Mouse (Mus musculus) skeletal muscle tissue, adult 2 months (tissue): ENCODE measurements around the gene Trmt2b.
"Not testable (repeated sequence)": the region's sequence is repeated elsewhere in the genome, so short reads cannot be mapped to it uniquely, and the experiment has no call there.

Experiments
- DNase-seq: peaks from one replicate; pipeline ENCODE4 v3.0.0-alpha.2; 2012; ENCODE audit warnings: low read depth, low spot score

Trmt2b gene

GRCm38 (mm10) chrX:134220618-134221017 lies 56.2 kb downstream of the Trmt2b start:
- DNase-seq, result no peak

- no peak for DNase-seq
Observed at GRCm38 (mm10) chrX:134218161-134218560, 58.6 kb downstream of the Trmt2b start.

GRCm38 (mm10) chrX:134211151-134211642 lies 65.6 kb downstream of the Trmt2b start:
- DNase-seq, result no peak

DNA sequence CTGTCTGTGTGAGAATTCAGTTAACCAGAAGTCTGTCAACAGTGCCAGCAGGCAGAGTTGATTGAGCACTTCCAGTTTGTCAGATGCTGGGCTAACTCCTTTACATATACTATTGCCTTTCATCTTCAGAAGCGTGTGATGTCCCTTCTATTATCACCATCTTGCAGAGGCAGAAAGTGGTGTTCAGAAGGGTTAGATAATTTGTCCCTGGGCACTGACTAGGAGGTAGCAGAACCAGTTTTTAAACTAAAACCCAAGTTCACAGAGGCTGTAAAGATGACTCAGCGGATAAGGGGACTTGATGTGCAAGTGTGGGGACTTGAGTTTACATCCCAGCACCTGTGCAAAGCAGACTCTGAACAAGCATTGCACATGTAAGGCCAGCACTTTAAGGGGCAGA lies 68.3 kb downstream of the Trmt2b start:
- no peak for DNase-seq

DNA sequence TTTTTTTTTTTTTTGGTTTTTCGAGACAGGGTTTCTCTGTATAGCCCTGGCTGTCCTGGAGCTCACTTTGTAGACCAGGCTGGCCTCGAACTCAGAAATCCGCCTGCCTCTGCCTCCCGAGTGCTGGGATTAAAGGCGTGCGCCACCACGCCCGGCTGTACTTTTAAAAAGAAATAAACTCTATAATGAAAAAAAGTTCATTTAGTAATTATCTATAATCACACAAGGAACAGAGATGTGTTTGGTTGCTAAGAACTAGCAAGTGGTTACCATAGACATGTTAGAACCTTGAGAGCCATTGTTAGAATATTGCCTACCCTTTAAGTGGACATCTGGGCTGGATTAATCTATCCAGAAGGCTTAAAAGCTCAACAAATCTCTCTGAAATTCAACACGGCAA lies 89.6 kb downstream of the Trmt2b start, which contains the start of gene Arl13a:
Gene Arl13a (plus strand): TSS at position 301 of the 400 bp plus-strand sequence.
- not testable (repeated sequence) for DNase-seq

DNA sequence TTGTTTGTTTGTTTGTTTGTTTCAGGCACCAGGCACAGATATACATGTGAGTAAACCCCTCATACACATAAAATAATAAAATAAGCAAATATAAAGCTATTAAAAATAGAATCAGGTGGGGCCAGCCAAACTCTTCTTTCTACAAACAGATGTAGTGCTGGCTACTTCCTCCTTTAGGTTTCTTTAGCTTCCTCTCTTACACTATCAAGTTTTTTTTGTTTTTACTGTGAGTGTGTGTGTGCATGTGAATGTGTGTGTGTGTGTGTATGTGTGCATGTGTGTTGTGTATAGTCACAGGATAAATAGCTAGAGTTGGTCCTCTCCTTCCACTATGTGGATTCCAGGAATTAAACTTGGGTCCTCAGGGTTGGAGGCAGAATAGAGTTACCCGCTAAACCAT lies 102.1 kb downstream of the Trmt2b start:
- no peak for DNase-seq
